Mouse (Mus musculus) limb, embryonic 10.5 days (tissue): ENCODE data around the gene Efcab7. TPM values are rescaled to one million over a fixed set of nuclear protein-coding genes. Genes with fewer than 3 reads are reported as not detected.

Experiments
- DNase-seq: peaks from one replicate; pipeline ENCODE4 v3.0.0-alpha.2; 2017; ENCODE audit warnings: low spot score
- H3K27ac ChIP-seq: fragments of 300-500 bp; sonication (generic); 2 replicates; pipeline ENCODE4 v1.5.1; 2016; ENCODE audit warnings: mild to moderate bottlenecking
- H3K27me3 ChIP-seq: fragments of 300-500 bp; sonication (generic); 2 replicates; pipeline ENCODE4 v1.6.1; 2016; ENCODE audit warnings: low read depth, mild to moderate bottlenecking; ENCODE audit not compliant: poor library complexity, severe bottlenecking
- H3K36me3 ChIP-seq: fragments of 300-500 bp; sonication (generic); 2 replicates; pipeline ENCODE4 v1.6.1; 2016; ENCODE audit warnings: mild to moderate bottlenecking, moderate library complexity
- H3K4me1 ChIP-seq: fragments of 300-500 bp; sonication (generic); 2 replicates; pipeline ENCODE4 v1.6.1; 2016
- H3K4me3 ChIP-seq: fragments of 300-500 bp; sonication (generic); 2 replicates; pipeline ENCODE4 v1.5.1; 2016; ENCODE audit warnings: mild to moderate bottlenecking, moderate library complexity
- H3K9me3 ChIP-seq: fragments of 300-500 bp; sonication (generic); replicated peaks from 2 replicates; pipeline ENCODE4 v1.6.1; 2016; ENCODE audit warnings: mild to moderate bottlenecking
- WGBS: fragments of 180-500 bp; shearing (Covaris S2); methylation state at CpG from one replicate; pipeline ENCODE4 v1.1.7; 2016; 5-methylcytosine and 5-hydroxymethylcytosine counted together
- polyA plus RNA-seq: library from polyadenylated mRNA; unstranded; fragments of >200 nt; fragmentation: Nextera tagmentation; extraction: Ambion mirVana; gene quantifications from 2 replicates; pipeline ENCODE4 v1.2.1, GENCODE M21; 2016

Efcab7 gene
- polyA plus RNA-seq, 1 experiment from 2014 or later, result 23.1 TPM

- WGBS, result under 1% methylated on average over 57 of the region's 57 CpGs
- H3K27me3 ChIP-seq, result 0 out of 2 replicates have a peak, but pooled peaks cover 3% of the 10 kb centered on the region
- peak within 1 kb of the TSS; percentile 73 for H3K4me3 ChIP-seq
- DNase-seq, result peak; percentile 80
- peak within 1 kb of the TSS; percentile 84 for H3K27ac ChIP-seq
- no peaks in the 10 kb centered on the region for H3K36me3 ChIP-seq
- H3K4me1 ChIP-seq, result peaks cover 18% of the 10 kb centered on the region
- no peaks in the 10 kb centered on the region for H3K9me3 ChIP-seq
These were observed 100.9 kb downstream of the Efcab7 start, which contains the start of gene Itgb3bp for GRCm38 (mm10) chr4:99929613-99930517. Gene Itgb3bp, minus strand, starts transcription at chr4:99929813.

- H3K4me3 ChIP-seq, result peak overlapping the region; percentile 73; the same call in 1 of the 2 replicates
- peaks cover 18% of the 10 kb centered on the region for H3K4me1 ChIP-seq
- no peak for DNase-seq
- H3K27ac ChIP-seq, result no peak overlapping the region
- H3K9me3 ChIP-seq, result no peaks in the 10 kb centered on the region
- H3K36me3 ChIP-seq, result no peaks in the 10 kb centered on the region
- 0 out of 2 replicates have a peak, but pooled peaks cover 3% of the 10 kb centered on the region for H3K27me3 ChIP-seq
- WGBS, result 54% methylated on average over 10 of the region's 10 CpGs
These were observed 101.7 kb downstream of the Efcab7 start for GRCm38 (mm10) chr4:99930518-99931239.

- Histone ChIP-seq H3K4me3 (no peak overlapping the region), H3K4me1 (peaks cover 18% of the 10 kb centered on the region), H3K27me3 (0 out of 2 replicates have a peak, but pooled peaks cover 3% of the 10 kb centered on the region), H3K36me3 (no peaks in the 10 kb centered on the region), H3K9me3 (no peaks in the 10 kb centered on the region), H3K27ac (no peak overlapping the region)
- 74% methylated on average over 11 of the region's 11 CpGs for WGBS
- DNase-seq, result no peak
These were observed 102.2 kb downstream of the Efcab7 start for GRCm38 (mm10) chr4:99931240-99931580.

- Histone ChIP-seq H3K9me3 (no peaks in the 10 kb centered on the region), H3K27me3 (0 out of 2 replicates have a peak, but pooled peaks cover 3% of the 10 kb centered on the region), H3K4me3 (no peak overlapping the region), H3K27ac (no peak overlapping the region), H3K4me1 (peaks cover 18% of the 10 kb centered on the region), H3K36me3 (no peaks in the 10 kb centered on the region)
- WGBS, result 88% methylated on average over 4 of the region's 4 CpGs
- no peak for DNase-seq
These were observed 102.8 kb downstream of the Efcab7 start for GRCm38 (mm10) chr4:99931807-99932206.

GRCm38 (mm10) chr4:99934859-99935258 is 105.9 kb downstream of the Efcab7 start:
- Histone ChIP-seq H3K36me3 (no peaks in the 10 kb centered on the region), H3K9me3 (no peaks in the 10 kb centered on the region)

GRCm38 (mm10) chr4:99936278-99936677 is 107.3 kb downstream of the Efcab7 start:
- Histone ChIP-seq H3K9me3 (no peaks in the 10 kb centered on the region), H3K4me3 (no peak overlapping the region), H3K36me3 (no peaks in the 10 kb centered on the region), H3K27me3 (0 out of 2 replicates have a peak, but pooled peaks cover 3% of the 10 kb centered on the region), H3K4me1 (peaks cover 2% of the 10 kb centered on the region; the same call in 1 of the 2 replicates), H3K27ac (no peak overlapping the region)
- 94% methylated on average over 5 of the region's 5 CpGs for WGBS
- DNase-seq, result peak; percentile 7

More at GRCm38 (mm10) chr4:99934859-99935258, 105.9 kb downstream of the Efcab7 start:
- Histone ChIP-seq H3K4me1 (peaks cover 15% of the 10 kb centered on the region), H3K27me3 (0 out of 2 replicates have a peak, but pooled peaks cover 3% of the 10 kb centered on the region), H3K4me3 (no peak overlapping the region), H3K27ac (no peak overlapping the region)
- WGBS, result 96% methylated on average over 7 of the region's 7 CpGs
- DNase-seq, result no peak

- DNase-seq, result no peak
- Histone ChIP-seq H3K27ac (no peak overlapping the region), H3K9me3 (no peaks in the 10 kb centered on the region), H3K36me3 (no peaks in the 10 kb centered on the region), H3K4me1 (no peaks in the 10 kb centered on the region; the same call in 1 of the 2 replicates), H3K27me3 (no peaks in the 10 kb centered on the region), H3K4me3 (no peak overlapping the region)
- WGBS, result 83% methylated on average over 16 of the region's 16 CpGs
These were observed 110.9 kb downstream of the Efcab7 start for GRCm38 (mm10) chr4:99939711-99940505.

- 77% methylated on average over 10 of the region's 10 CpGs for WGBS
- Histone ChIP-seq H3K27ac (no peak overlapping the region), H3K27me3 (no peaks in the 10 kb centered on the region), H3K9me3 (no peaks in the 10 kb centered on the region), H3K4me3 (no peak overlapping the region), H3K4me1 (no peaks in the 10 kb centered on the region; the same call in 1 of the 2 replicates), H3K36me3 (no peaks in the 10 kb centered on the region)
- no peak for DNase-seq
These were observed 112.8 kb downstream of the Efcab7 start for GRCm38 (mm10) chr4:99941655-99942414.

- Histone ChIP-seq H3K36me3 (no peaks in the 10 kb centered on the region), H3K27ac (no peak overlapping the region), H3K27me3 (no peaks in the 10 kb centered on the region), H3K9me3 (no peaks in the 10 kb centered on the region), H3K4me3 (no peak overlapping the region), H3K4me1 (no peaks in the 10 kb centered on the region; the same call in 1 of the 2 replicates)
- no peak for DNase-seq
- 77% methylated on average over 2 of the region's 2 CpGs for WGBS
These were observed 115.6 kb downstream of the Efcab7 start for GRCm38 (mm10) chr4:99944606-99945005.

- H3K4me1 ChIP-seq, result no peaks in the 10 kb centered on the region
- H3K27me3 ChIP-seq, result no peaks in the 10 kb centered on the region
- 92% methylated on average over 7 of the region's 7 CpGs for WGBS
- no peaks in the 10 kb centered on the region for H3K36me3 ChIP-seq
- H3K27ac ChIP-seq, result no peak overlapping the region
- no peak for DNase-seq
- H3K9me3 ChIP-seq, result no peaks in the 10 kb centered on the region
- no peak overlapping the region for H3K4me3 ChIP-seq
These were observed 116.0 kb downstream of the Efcab7 start for GRCm38 (mm10) chr4:99945011-99945410.

GRCm38 (mm10) chr4:99946516-99946915 is 117.5 kb downstream of the Efcab7 start:
- DNase-seq, result no peak
- 94% methylated on average over 2 of the region's 2 CpGs for WGBS
- H3K9me3 ChIP-seq, result no peaks in the 10 kb centered on the region
- no peaks in the 10 kb centered on the region for H3K36me3 ChIP-seq
- no peaks in the 10 kb centered on the region for H3K27me3 ChIP-seq
- H3K4me3 ChIP-seq, result no peak overlapping the region
- no peak overlapping the region for H3K27ac ChIP-seq
- H3K4me1 ChIP-seq, result no peaks in the 10 kb centered on the region

GRCm38 (mm10) chr4:99947192-99947591 is 118.2 kb downstream of the Efcab7 start:
- no peak overlapping the region for H3K4me3 ChIP-seq
- no peaks in the 10 kb centered on the region for H3K36me3 ChIP-seq
- H3K27me3 ChIP-seq, result no peaks in the 10 kb centered on the region
- no peak for DNase-seq
- H3K4me1 ChIP-seq, result no peaks in the 10 kb centered on the region
- H3K27ac ChIP-seq, result no peak overlapping the region
- WGBS, result 68% methylated on average over 1 of the region's 1 CpGs
- no peaks in the 10 kb centered on the region for H3K9me3 ChIP-seq
